Mouse (Mus musculus) limb, embryonic 11.5 days (tissue): Measurements from ENCODE around the gene Nos3. TPM values are rescaled to one million over a fixed set of nuclear protein-coding genes. Genes with fewer than 3 reads are reported as not detected.

Experiments
- ATAC-seq: fragments of 200-750 bp; cut with Nextera tagmentation; 2 replicates; pipeline ENCODE4 v1.8.0; 2017; ENCODE audit warnings: low read depth; ENCODE audit not compliant: insufficient number of reproducible peaks, low FRiP score, low TSS enrichment
- DNase-seq: peaks from one replicate; pipeline ENCODE4 v3.0.0-alpha.2; 2015; ENCODE audit warnings: low spot score
- H3K27ac ChIP-seq: fragments of 300-500 bp; sonication (generic); replicated peaks from 2 replicates; pipeline ENCODE4 v1.5.1; 2014; ENCODE audit warnings: low read depth, mild to moderate bottlenecking, low read length
- H3K27me3 ChIP-seq: fragments of 300-500 bp; sonication (generic); 2 replicates; pipeline ENCODE4 v1.6.1; 2014; ENCODE audit warnings: mild to moderate bottlenecking, low read length, mixed read lengths; ENCODE audit not compliant: control insufficient read depth, insufficient read depth
- H3K36me3 ChIP-seq: fragments of 300-500 bp; sonication (generic); 2 replicates; pipeline ENCODE4 v1.6.1; 2014; ENCODE audit warnings: mild to moderate bottlenecking, low read length, moderate library complexity, mixed read lengths; ENCODE audit not compliant: control insufficient read depth, insufficient read depth
- H3K4me1 ChIP-seq: fragments of 300-500 bp; sonication (generic); 2 replicates; pipeline ENCODE4 v1.6.1; 2014; ENCODE audit warnings: low read length, mixed read lengths; ENCODE audit not compliant: control insufficient read depth, insufficient read depth
- H3K4me2 ChIP-seq: fragments of 300-500 bp; sonication (generic); 2 replicates; pipeline ENCODE4 v1.6.1; 2014; ENCODE audit warnings: low read depth, mild to moderate bottlenecking, moderate library complexity; ENCODE audit not compliant: severe bottlenecking
- H3K4me3 ChIP-seq: fragments of 300-500 bp; sonication (generic); 2 replicates; pipeline ENCODE4 v1.5.1; 2014; ENCODE audit warnings: low read depth, low read length
- H3K9ac ChIP-seq: fragments of 300-500 bp; sonication (generic); 2 replicates; pipeline ENCODE4 v1.6.1; 2014; ENCODE audit warnings: mild to moderate bottlenecking, low read length
- H3K9me3 ChIP-seq: fragments of 300-500 bp; sonication (generic); 2 replicates; pipeline ENCODE4 v1.6.1; 2016; ENCODE audit warnings: low read length; ENCODE audit not compliant: control insufficient read depth
- WGBS: fragments of 180-500 bp; shearing (Covaris S2); extraction: QIAGEN DNeasy Blood & Tissue Kit; methylation state at CpG from one replicate; pipeline ENCODE4 v1.1.7; 2014; 5-methylcytosine and 5-hydroxymethylcytosine counted together
- polyA plus RNA-seq: library from polyadenylated mRNA; unstranded; fragments of >200 nt; fragmentation: Nextera tagmentation; extraction: Ambion mirVana; gene quantifications from 2 replicates; pipeline ENCODE4 v1.2.1, GENCODE M21; 2014

Nos3 gene
- polyA plus RNA-seq, 1 experiment from 2014 or later = 5.3 TPM

GRCm38 (mm10) chr5:24413938-24414337 is 49.3 kb downstream of the Nos3 start:
- H3K9ac ChIP-seq = no peak overlapping the region
- ATAC-seq = no peak

GRCm38 (mm10) chr5:24416222-24416736 is 51.7 kb downstream of the Nos3 start:
- Histone ChIP-seq H3K4me1 (peaks cover 6% of the 10 kb centered on the region; the same call in 1 of the 2 replicates), H3K27me3 (no peaks in the 10 kb centered on the region; the same call in 1 of the 2 replicates), H3K4me2 (no peak overlapping the region), H3K9ac (no peak overlapping the region), H3K4me3 (no peak overlapping the region), H3K9me3 (no peaks in the 10 kb centered on the region), H3K27ac (0 out of 2 replicates have a peak overlapping the region, but pooled peaks have one; percentile 0), H3K36me3 (peaks cover 4% of the 10 kb centered on the region; the same call in 1 of the 2 replicates)
- peak; percentile 44; the same call in 1 of the 2 replicates for ATAC-seq
- WGBS = 2% methylated on average over 21 of the region's 21 CpGs
- peak; percentile 75 for DNase-seq

More at GRCm38 (mm10) chr5:24413938-24414337, 49.3 kb downstream of the Nos3 start:
- DNase-seq = no peak
- Histone ChIP-seq H3K27ac (no peak overlapping the region), H3K4me2 (no peak overlapping the region), H3K9me3 (no peaks in the 10 kb centered on the region), H3K36me3 (no peaks in the 10 kb centered on the region), H3K4me3 (no peak overlapping the region), H3K4me1 (peaks cover 6% of the 10 kb centered on the region; the same call in 1 of the 2 replicates), H3K27me3 (no peaks in the 10 kb centered on the region; the same call in 1 of the 2 replicates)
- WGBS = 84% methylated on average over 13 of the region's 13 CpGs

- Histone ChIP-seq H3K4me1 (peaks cover 6% of the 10 kb centered on the region; the same call in 1 of the 2 replicates), H3K27ac (no peak overlapping the region), H3K9ac (no peak overlapping the region), H3K9me3 (no peaks in the 10 kb centered on the region), H3K36me3 (peaks cover 4% of the 10 kb centered on the region; the same call in 1 of the 2 replicates), H3K4me3 (no peak overlapping the region), H3K27me3 (no peaks in the 10 kb centered on the region; the same call in 1 of the 2 replicates), H3K4me2 (no peak overlapping the region)
- ATAC-seq (no peak), DNase-seq (no peak)
- 91% methylated on average over 10 of the region's 10 CpGs for WGBS
These were observed 53.0 kb downstream of the Nos3 start for GRCm38 (mm10) chr5:24417587-24417986.

- 81% methylated on average over 9 of the region's 9 CpGs for WGBS
- DNase-seq (no peak), ATAC-seq (no peak)
- H3K4me1 ChIP-seq = peaks cover 13% of the 10 kb centered on the region
- no peak overlapping the region for H3K4me2 ChIP-seq
- H3K9ac ChIP-seq = no peak overlapping the region
- H3K9me3 ChIP-seq = no peaks in the 10 kb centered on the region
- H3K27me3 ChIP-seq = no peaks in the 10 kb centered on the region
- H3K27ac ChIP-seq = no peak overlapping the region
- H3K4me3 ChIP-seq = no peak overlapping the region
- peaks cover 4% of the 10 kb centered on the region; the same call in 1 of the 2 replicates for H3K36me3 ChIP-seq
These were observed 55.8 kb downstream of the Nos3 start for GRCm38 (mm10) chr5:24420381-24420780.

GRCm38 (mm10) chr5:24423129-24424003 is 58.8 kb downstream of the Nos3 start, which contains the start of the genes Cdk5 and Slc4a2:
Gene Cdk5, minus strand, starts transcription at chr5:24423530.
Gene Slc4a2, plus strand, starts transcription at chr5:24423837.
- Histone ChIP-seq H3K4me2 (peak within 1 kb of the TSS; percentile 87), H3K9ac (peak within 1 kb of the TSS; percentile 75), H3K27me3 (no peaks in the 10 kb centered on the region), H3K9me3 (no peaks in the 10 kb centered on the region), H3K36me3 (peaks cover 4% of the 10 kb centered on the region; the same call in 1 of the 2 replicates), H3K4me3 (peak within 1 kb of the TSS; percentile 58), H3K4me1 (peaks cover 36% of the 10 kb centered on the region), H3K27ac (peak within 1 kb of the TSS; percentile 78)
- ATAC-seq = peak; percentile 90
- peak; percentile 99 for DNase-seq
- under 1% methylated on average over 46 of the region's 46 CpGs for WGBS

GRCm38 (mm10) chr5:24424004-24424781 is 59.6 kb downstream of the Nos3 start:
- DNase-seq (no peak), ATAC-seq (no peak; the same call in 1 of the 2 replicates)
- 15% methylated on average over 21 of the region's 21 CpGs for WGBS
- H3K27ac ChIP-seq = peak overlapping the region; percentile 78
- H3K9me3 ChIP-seq = no peaks in the 10 kb centered on the region
- H3K4me1 ChIP-seq = peaks cover 42% of the 10 kb centered on the region
- no peaks in the 10 kb centered on the region for H3K27me3 ChIP-seq
- peaks cover 2% of the 10 kb centered on the region; the same call in 1 of the 2 replicates for H3K36me3 ChIP-seq
- peak overlapping the region; percentile 58 for H3K4me3 ChIP-seq
- peak overlapping the region; percentile 64 for H3K9ac ChIP-seq
- H3K4me2 ChIP-seq = peak overlapping the region; percentile 87

GRCm38 (mm10) chr5:24424861-24425411 is 60.3 kb downstream of the Nos3 start:
- DNase-seq (peak; percentile 88), ATAC-seq (no peak)
- peak overlapping the region; percentile 45 for H3K27ac ChIP-seq
- H3K27me3 ChIP-seq = no peaks in the 10 kb centered on the region
- H3K9me3 ChIP-seq = no peaks in the 10 kb centered on the region
- under 1% methylated on average over 58 of the region's 60 CpGs for WGBS
- peaks cover 42% of the 10 kb centered on the region for H3K4me1 ChIP-seq
- H3K36me3 ChIP-seq = 0 out of 2 replicates have a peak, but pooled peaks cover 1% of the 10 kb centered on the region
- peak overlapping the region; percentile 87 for H3K4me2 ChIP-seq
- peak overlapping the region; percentile 60 for H3K9ac ChIP-seq
- peak overlapping the region; percentile 52 for H3K4me3 ChIP-seq
